Mouse (Mus musculus): ENCODE results near the gene Mog. TPM values are rescaled to one million over a fixed set of nuclear protein-coding genes. Genes with fewer than 3 reads are reported as not detected.
A peak's percentile ranks its signal among the peaks of the same experiment; 100 is the strongest.

Mog gene
- polyA plus RNA-seq, 1 experiment from 2014 or later, result 0.85 TPM

DNA sequence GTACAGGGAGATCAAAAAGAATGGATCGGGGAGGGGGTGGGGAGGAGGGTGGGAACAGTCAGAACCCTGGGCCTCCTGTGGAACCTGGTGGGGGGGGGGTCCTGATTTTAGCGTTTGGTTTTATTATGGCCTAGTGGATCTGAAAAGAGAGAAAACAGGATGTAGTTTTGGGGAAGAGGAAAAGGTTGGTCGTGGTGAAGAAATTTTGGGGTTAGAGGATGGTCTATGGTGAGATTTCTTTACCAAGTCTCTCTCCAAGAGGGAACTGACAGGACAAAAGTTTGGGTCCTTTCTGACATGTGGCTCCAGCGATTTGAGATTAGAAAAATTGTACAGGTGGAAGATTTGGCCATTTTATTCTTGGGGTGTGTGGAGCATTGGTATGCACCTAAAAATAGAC, 28.5 kb upstream of the Mog start:
- H3K27me3 ChIP-seq, result peaks cover 6% of the 10 kb centered on the region
- peak overlapping the region; percentile 55; the same call in 1 of the 2 replicates for H3K4me3 ChIP-seq
- H3K9me3 ChIP-seq (replicated peaks), result no peaks in the 10 kb centered on the region
- peak overlapping the region; percentile 81; the same call in 1 of the 2 replicates for H3K9ac ChIP-seq
- peak overlapping the region; percentile 69 for H3K4me2 ChIP-seq (replicated peaks)
- H3K36me3 ChIP-seq, result peaks cover 35% of the 10 kb centered on the region
- peaks cover 50% of the 10 kb centered on the region for H3K4me1 ChIP-seq
- no peak for ATAC-seq (ENCODE audit: low FRiP score)
- no peak overlapping the region for H3K27ac ChIP-seq
- WGBS, result 41% methylated on average over 4 of the region's 4 CpGs

DNA sequence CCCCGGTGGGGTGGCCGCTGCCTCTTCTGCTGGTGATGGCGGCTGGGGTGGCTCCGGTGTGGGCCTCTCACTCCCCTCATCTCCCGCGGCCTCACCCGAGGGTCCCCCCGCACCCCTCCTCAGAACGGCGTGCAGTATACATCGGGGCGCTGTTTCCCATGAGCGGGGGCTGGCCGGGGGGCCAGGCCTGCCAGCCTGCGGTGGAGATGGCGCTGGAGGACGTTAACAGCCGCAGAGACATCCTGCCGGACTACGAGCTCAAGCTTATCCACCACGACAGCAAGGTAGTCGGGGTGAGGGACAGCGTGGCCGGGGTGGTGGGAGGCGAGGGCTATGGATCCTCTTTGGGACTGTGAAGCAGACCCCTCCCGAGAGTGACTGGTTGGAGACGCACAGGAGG, 27.7 kb upstream of the Mog start:
- 3% methylated on average over 27 of the region's 27 CpGs for WGBS
- peak overlapping the region; percentile 55 for H3K4me3 ChIP-seq
- no peaks in the 10 kb centered on the region for H3K9me3 ChIP-seq (replicated peaks)
- peak; percentile 47 for ATAC-seq (ENCODE audit: low FRiP score)
- H3K4me2 ChIP-seq (replicated peaks), result peak overlapping the region; percentile 69
- H3K27me3 ChIP-seq, result peaks cover 6% of the 10 kb centered on the region
- H3K9ac ChIP-seq, result peak overlapping the region; percentile 81
- H3K36me3 ChIP-seq, result peaks cover 27% of the 10 kb centered on the region
- H3K27ac ChIP-seq, result peak overlapping the region; percentile 24
- H3K4me1 ChIP-seq, result peaks cover 49% of the 10 kb centered on the region

DNA sequence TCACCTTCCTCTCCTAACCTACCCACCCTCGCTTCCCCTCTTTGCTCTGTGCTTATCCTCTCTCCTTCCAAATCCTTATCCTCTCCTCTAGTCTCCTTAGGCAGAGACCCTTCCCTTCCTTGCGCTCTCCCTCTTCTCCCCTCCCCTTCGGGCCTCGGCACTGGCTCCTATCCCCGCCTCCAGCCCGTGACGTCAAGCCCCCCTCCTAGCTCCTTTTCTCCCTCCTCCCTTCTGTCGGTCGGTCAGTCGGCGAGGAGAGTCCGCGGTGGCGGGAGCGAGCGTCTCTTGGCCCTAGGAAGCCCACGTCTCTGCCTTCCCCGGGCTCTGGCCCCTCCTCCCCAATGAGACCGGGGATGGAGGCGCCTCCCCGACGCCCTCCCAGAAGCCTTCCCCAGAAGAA, 27.2 kb upstream of the Mog start:
- H3K4me2 ChIP-seq (replicated peaks), result peak overlapping the region; percentile 69
- no peaks in the 10 kb centered on the region for H3K9me3 ChIP-seq (replicated peaks)
- H3K9ac ChIP-seq, result peak overlapping the region; percentile 81
- H3K27ac ChIP-seq, result peak overlapping the region; percentile 58
- ATAC-seq (ENCODE audit: low FRiP score), result peak; percentile 69
- WGBS, result 0% methylated on average over 22 of the region's 22 CpGs
- peaks cover 6% of the 10 kb centered on the region for H3K27me3 ChIP-seq
- peaks cover 49% of the 10 kb centered on the region for H3K4me1 ChIP-seq
- H3K4me3 ChIP-seq, result peak overlapping the region; percentile 55
- H3K36me3 ChIP-seq, result peaks cover 22% of the 10 kb centered on the region

DNA sequence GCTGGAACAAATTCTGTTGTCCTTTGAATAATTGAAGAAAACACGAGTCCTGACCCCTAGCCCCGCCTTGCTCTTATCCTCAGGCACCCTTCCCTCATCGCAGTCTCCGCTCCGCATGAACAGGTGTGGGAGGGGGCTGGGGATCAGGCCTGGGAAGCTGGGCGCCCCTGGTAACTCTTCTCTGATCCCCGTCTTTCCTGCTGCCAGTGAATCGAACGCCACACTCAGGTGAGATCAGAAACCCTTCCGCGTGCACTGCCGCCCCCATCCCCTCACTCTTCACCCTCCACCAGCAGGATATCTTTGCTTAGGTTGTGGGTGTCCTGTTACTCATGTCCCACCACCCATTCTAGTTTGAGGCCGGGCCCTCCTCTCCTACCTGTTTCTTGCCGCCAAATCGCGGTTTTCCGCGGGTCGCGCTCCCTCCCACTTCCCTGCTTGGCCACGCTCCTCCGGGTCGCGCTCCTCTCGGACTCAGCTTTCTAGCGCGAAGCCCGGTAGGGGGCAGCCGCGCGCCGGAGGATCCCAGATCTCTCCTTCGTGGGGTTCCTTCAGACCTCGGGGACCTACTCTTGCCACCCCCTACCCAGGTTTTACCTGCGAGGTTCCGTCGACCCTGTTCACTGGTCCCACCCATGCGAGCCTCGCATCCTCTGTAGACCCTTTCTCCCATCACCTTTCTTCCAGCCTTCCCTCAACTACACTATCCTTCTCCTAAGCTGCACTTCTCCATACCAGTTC, 26.5 kb upstream of the Mog start:
- WGBS, result 2% methylated on average over 39 of the region's 39 CpGs

DNA sequence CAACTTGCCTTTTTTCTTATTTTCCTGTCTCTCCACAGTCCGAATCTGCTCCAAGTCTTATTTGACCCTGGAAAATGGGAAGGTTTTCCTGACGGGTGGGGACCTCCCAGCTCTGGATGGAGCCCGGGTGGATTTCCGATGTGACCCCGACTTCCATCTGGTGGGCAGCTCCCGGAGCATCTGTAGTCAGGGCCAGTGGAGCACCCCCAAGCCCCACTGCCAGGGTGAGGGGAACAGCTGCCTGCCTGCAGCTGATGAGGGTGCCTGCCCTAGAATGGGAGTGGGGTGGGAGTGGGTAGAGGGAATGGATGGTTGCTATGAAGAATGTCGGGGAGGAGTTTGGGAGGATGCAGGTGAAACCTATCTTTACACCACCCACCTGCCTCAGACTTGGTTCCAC, 25.2 kb upstream of the Mog start:
- Histone ChIP-seq H3K4me1 (peaks cover 49% of the 10 kb centered on the region), H3K27me3 (peaks cover 6% of the 10 kb centered on the region), H3K27ac (no peak overlapping the region), H3K4me3 (peak overlapping the region; percentile 26), H3K36me3 (peaks cover 3% of the 10 kb centered on the region), H3K9ac (peak overlapping the region; percentile 45; the same call in 1 of the 2 replicates), H3K4me2 (replicated peaks) (peak overlapping the region; percentile 69), H3K9me3 (replicated peaks) (no peaks in the 10 kb centered on the region)
- ATAC-seq (ENCODE audit: low FRiP score), result no peak
- 56% methylated on average over 7 of the region's 7 CpGs for whole genome bisulfite sequencing

More for the DNA sequence above, 26.5 kb upstream of the Mog start:
- Histone ChIP-seq H3K27me3 (peaks cover 6% of the 10 kb centered on the region), H3K4me2 (replicated peaks) (peak overlapping the region; percentile 69), H3K4me3 (peak overlapping the region; percentile 55), H3K27ac (peak overlapping the region; percentile 58), H3K36me3 (peaks cover 15% of the 10 kb centered on the region), H3K4me1 (peaks cover 49% of the 10 kb centered on the region), H3K9me3 (replicated peaks) (no peaks in the 10 kb centered on the region), H3K9ac (peak overlapping the region; percentile 81)
- ATAC-seq (ENCODE audit: low FRiP score), result peak; percentile 10

DNA sequence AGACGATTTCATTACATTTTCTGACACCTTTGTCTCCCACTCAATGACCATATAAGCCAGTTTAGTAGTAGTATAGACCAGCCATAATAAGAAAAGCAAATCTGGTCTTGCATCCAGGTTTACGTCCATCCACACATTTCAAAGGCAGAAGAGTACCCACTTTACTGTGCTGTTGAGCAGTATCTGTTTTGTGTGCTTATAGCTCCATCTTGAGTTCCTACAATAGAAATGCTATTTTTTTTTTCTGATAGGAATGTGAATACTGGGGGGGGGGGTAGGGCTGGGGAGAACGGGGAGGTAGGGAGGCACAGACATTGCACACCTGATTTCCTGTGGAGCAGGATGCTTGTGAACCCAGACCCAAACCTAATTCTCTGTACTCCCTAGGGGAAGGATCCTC, 24.8 kb upstream of the Mog start:
- Histone ChIP-seq H3K4me3 (peak overlapping the region; percentile 26), H3K9ac (peak overlapping the region; percentile 45; the same call in 1 of the 2 replicates), H3K36me3 (no peaks in the 10 kb centered on the region), H3K9me3 (replicated peaks) (no peaks in the 10 kb centered on the region), H3K27ac (no peak overlapping the region), H3K27me3 (peaks cover 6% of the 10 kb centered on the region), H3K4me2 (replicated peaks) (peak overlapping the region; percentile 69), H3K4me1 (peaks cover 45% of the 10 kb centered on the region)
- WGBS, result 19% methylated on average over 3 of the region's 3 CpGs
- ATAC-seq (ENCODE audit: low FRiP score), result no peak

DNA sequence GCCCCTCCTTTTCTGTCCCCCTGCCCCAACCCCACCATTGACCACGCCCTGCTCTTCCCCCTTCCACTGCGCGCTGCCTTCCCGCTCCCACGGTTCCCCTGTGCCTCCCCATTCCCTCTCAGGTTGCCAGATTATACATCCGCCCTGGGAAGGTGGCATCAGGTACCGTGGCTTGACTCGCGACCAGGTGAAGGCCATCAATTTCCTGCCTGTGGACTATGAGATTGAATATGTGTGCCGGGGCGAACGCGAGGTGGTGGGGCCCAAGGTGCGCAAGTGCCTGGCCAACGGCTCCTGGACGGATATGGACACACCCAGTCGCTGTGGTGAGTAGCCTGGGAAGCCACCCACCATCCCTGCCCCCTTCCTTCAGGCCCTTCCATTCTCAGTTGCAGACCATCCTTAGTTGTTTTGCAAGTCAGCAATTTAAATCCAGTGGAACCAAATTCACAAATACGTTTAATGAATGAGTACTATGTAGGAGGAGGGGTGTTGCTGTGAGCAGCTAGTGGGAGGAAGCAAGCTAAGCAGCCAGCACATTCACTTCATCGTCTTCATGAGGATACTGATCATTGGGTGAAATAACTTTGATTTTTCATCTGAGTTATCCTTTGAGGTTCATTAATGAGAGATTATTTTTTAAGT, 24.3 kb upstream of the Mog start:
- Histone ChIP-seq H3K36me3 (no peaks in the 10 kb centered on the region), H3K9ac (peak overlapping the region; percentile 98), H3K9me3 (replicated peaks) (no peaks in the 10 kb centered on the region), H3K4me3 (peak overlapping the region; percentile 90), H3K4me1 (peaks cover 41% of the 10 kb centered on the region), H3K4me2 (replicated peaks) (peak overlapping the region; percentile 69), H3K27ac (0 out of 2 replicates have a peak overlapping the region, but pooled peaks have one; percentile 36), H3K27me3 (peaks cover 6% of the 10 kb centered on the region)
- no peak for ATAC-seq (ENCODE audit: low FRiP score)
- WGBS, result 14% methylated on average over 19 of the region's 19 CpGs

DNA sequence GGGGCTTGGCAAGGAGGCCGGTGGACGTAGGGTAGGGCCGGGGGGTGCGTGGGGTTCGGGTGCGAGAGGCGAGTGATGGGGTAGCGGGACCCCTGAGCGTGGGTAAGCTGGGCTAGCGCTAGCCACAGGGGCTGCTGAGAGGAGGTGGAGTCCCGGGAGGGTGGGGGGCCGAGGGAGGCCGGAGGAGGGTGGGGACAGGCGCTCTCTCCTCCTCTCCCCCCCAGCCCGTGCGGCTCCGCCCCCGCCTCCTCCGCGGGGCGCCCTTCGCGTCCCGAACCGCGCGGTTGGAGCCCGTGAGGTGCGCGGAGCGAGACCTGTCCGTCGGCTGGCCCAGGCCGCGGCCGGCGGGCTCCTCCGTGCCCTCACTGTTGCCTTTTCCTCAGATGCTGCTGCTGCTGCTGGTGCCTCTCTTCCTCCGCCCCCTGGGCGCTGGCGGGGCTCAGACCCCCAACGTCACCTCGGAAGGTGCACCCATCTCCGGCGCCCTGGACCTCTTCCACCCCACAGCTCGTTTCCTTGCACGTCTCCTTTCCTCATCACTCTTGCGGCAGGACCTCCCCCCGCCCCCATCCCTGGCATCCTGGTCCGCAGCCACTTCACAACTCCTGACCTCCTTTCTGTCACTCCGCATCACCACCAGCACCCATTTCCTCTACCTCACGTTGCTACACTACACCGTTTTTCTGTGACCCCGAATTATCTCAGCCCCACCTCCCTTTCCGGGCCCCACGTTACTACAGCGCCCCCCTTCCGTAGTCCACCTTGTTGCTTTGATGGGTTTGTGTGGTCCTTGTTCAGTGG, 23.3 kb upstream of the Mog start:
- Histone ChIP-seq H3K27ac (peak overlapping the region; percentile 96), H3K36me3 (no peaks in the 10 kb centered on the region), H3K9me3 (replicated peaks) (no peaks in the 10 kb centered on the region), H3K4me2 (replicated peaks) (peak overlapping the region; percentile 69), H3K9ac (peak overlapping the region; percentile 98), H3K4me3 (peak overlapping the region; percentile 90), H3K4me1 (peaks cover 33% of the 10 kb centered on the region), H3K27me3 (peaks cover 6% of the 10 kb centered on the region)
- 1% methylated on average over 31 of the region's 58 CpGs for WGBS
- ATAC-seq (ENCODE audit: low FRiP score), result peak; percentile 60

DNA sequence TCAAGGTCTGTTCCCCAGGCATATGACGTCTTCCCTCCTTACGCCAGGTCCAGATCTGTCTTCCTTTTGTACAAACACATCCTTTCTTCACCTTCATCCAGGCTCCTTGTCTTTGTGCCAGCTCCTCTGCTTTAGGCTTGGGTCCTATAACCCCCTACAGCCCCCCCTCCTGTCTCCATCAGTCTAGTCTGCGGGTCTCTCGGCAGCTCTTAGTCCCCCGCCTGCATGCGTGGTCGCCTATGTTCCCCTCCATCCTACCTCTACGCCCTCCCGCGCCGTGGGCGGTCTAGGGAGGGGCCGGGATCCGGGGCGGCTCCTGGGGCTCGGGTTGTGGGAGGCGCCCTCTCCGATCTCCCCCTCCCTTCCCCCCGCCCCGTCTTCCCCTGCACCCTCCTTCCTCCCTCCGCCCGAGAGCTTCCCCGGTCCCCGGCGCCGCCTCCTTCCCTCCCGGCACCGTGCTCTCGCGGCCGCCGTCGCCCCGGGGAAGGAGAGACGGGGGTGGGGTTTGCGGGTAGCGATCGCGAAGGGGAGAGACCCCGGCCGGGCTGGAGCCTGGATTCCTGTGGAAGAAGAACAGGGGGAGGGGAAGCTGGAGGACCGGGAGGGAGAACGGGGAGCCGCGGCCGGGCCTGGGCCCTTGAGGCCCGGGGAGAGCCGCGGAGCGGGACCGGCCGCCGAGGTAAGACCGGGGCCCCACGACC, 22.6 kb upstream of the Mog start, which contains the start of gene Gabbr1:
Gene Gabbr1 (plus strand): TSS at position 356 of the 701 bp plus-strand sequence.
- peak within 1 kb of the TSS; percentile 98 for H3K9ac ChIP-seq
- no peaks in the 10 kb centered on the region for H3K9me3 ChIP-seq (replicated peaks)
- H3K4me1 ChIP-seq, result peaks cover 28% of the 10 kb centered on the region
- H3K4me3 ChIP-seq, result peak within 1 kb of the TSS; percentile 90
- peaks cover 6% of the 10 kb centered on the region for H3K27me3 ChIP-seq
- H3K27ac ChIP-seq, result peak within 1 kb of the TSS; percentile 96
- no peaks in the 10 kb centered on the region for H3K36me3 ChIP-seq
- H3K4me2 ChIP-seq (replicated peaks), result peak within 1 kb of the TSS; percentile 69
- 1% methylated on average over 43 of the region's 55 CpGs for WGBS
- peak; percentile 82 for ATAC-seq (ENCODE audit: low FRiP score)

DNA sequence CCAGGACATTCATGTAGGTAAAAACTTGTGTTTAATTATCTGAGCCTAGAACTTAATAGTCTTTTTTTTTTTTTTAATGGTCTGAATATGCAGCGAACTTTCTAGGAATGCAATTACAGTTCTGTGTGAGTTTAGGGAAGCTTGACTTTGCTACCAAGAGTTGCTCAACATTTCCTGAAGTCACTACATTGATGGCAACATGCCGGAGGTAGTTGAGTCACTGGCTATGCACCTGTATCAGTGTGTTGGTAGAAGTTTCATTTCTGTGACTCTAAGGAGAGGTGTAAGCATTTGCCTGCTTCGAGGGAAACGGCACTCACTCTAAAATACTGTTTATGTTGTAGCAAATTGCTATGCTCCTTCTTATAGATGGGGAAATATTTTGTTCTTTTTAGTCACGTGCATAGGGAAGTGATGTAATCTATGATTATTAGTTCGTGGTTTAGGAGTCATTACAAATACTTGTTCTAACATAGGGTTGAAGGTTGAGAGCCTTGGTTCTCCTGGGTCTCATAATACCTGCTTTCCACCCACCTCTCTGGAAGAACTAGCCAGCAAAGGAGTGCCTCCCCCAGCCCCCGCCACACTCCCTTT, 21.6 kb upstream of the Mog start:
- Histone ChIP-seq H3K27ac (peak overlapping the region; percentile 96), H3K9ac (peak overlapping the region; percentile 98), H3K9me3 (replicated peaks) (no peaks in the 10 kb centered on the region), H3K36me3 (no peaks in the 10 kb centered on the region), H3K4me1 (peaks cover 24% of the 10 kb centered on the region), H3K4me2 (replicated peaks) (peak overlapping the region; percentile 69), H3K4me3 (peak overlapping the region; percentile 90), H3K27me3 (peaks cover 6% of the 10 kb centered on the region)
- WGBS, result 83% methylated on average over 7 of the region's 7 CpGs
- no peak for ATAC-seq (ENCODE audit: low FRiP score)

DNA sequence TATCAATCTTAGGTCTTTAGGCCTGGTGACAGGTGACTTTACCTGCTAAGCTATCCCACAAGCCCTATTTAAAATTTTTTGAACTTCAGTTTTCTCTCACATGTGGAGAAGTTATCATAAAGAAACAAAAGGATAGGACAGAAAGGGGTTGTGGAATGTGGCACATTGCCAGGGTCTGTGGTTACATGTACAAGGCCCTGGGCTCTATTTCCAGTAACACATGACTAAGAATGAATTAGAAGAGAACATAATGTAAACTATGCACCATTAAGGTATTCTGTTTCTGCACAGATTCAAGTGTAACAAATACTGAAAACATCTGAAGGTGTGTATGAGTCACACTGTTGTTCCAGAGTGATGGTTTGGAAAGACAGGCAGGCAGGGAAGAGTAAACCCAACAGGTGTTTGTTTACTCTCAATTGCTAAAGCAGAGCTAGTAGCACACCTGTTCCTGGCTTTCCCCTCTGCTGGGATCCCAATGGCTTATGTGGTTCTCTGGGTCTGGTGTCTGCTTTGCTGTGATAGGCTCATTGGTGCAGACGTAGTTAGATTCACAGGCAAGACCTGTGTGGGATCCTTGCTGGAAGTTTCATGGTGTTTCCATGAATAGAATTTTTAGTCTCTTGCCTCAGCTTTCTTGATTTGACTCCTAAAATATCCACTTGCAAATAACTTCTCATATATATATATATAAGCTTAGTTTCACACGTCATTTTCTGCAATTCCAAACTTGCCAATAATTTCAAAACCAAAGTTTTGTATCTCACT, 16.1 kb upstream of the Mog start:
- Histone ChIP-seq H3K9me3 (replicated peaks) (no peaks in the 10 kb centered on the region), H3K27ac (no peak overlapping the region), H3K4me1 (no peaks in the 10 kb centered on the region), H3K4me2 (replicated peaks) (no peak overlapping the region), H3K4me3 (no peak overlapping the region), H3K36me3 (no peaks in the 10 kb centered on the region), H3K27me3 (no peaks in the 10 kb centered on the region), H3K9ac (no peak overlapping the region)
- ATAC-seq (ENCODE audit: low FRiP score), result no peak
- WGBS, result 74% methylated on average over 2 of the region's 2 CpGs
